Mouse (Mus musculus) heart, postnatal 0 days (tissue): ENCODE measurements around the gene Ppif. TPM values are rescaled to one million over a fixed set of nuclear protein-coding genes. Genes with fewer than 3 reads are reported as not detected.

Source experiments
- ATAC-seq: fragments of 200-750 bp; cut with Nextera tagmentation; 2 replicates; pipeline ENCODE4 v1.8.0; 2017; ENCODE audit warnings: low read depth, moderate number of reproducible peaks, moderate library complexity; ENCODE audit not compliant: insufficient read depth
- DNase-seq: peaks from one replicate; pipeline ENCODE4 v3.0.0-alpha.2; 2016; ENCODE audit warnings: low spot score
- H3K27ac ChIP-seq: fragments of 300-500 bp; sonication (generic); 2 replicates; pipeline ENCODE4 v1.5.1; 2014; ENCODE audit warnings: low read depth, mild to moderate bottlenecking
- H3K27me3 ChIP-seq: fragments of 300-500 bp; sonication (generic); 2 replicates; pipeline ENCODE4 v1.6.1; 2014; ENCODE audit warnings: low read length, mixed read lengths; ENCODE audit not compliant: control insufficient read depth, insufficient read depth
- H3K36me3 ChIP-seq: fragments of 300-500 bp; sonication (generic); replicated peaks from 2 replicates; pipeline ENCODE4 v1.6.1; 2014; ENCODE audit warnings: low read length, mixed read lengths; ENCODE audit not compliant: control insufficient read depth, insufficient read depth
- H3K4me1 ChIP-seq: fragments of 300-500 bp; sonication (generic); 2 replicates; pipeline ENCODE4 v1.6.1; 2014; ENCODE audit warnings: antibody characterized with exemption; ENCODE audit not compliant: control insufficient read depth, insufficient read depth
- H3K4me2 ChIP-seq: fragments of 300-500 bp; sonication (generic); 2 replicates; pipeline ENCODE4 v1.6.1; 2014; ENCODE audit warnings: low read depth, mild to moderate bottlenecking, low read length, moderate library complexity
- H3K4me3 ChIP-seq: fragments of 300-500 bp; sonication (generic); 2 replicates; pipeline ENCODE4 v1.5.1; 2014; ENCODE audit warnings: low read depth, low read length
- H3K9ac ChIP-seq: fragments of 300-500 bp; sonication (generic); replicated peaks from 2 replicates; pipeline ENCODE4 v1.6.1; 2014; ENCODE audit warnings: low read depth, low read length, mixed read lengths
- H3K9me3 ChIP-seq: fragments of 300-500 bp; sonication (generic); replicated peaks from 2 replicates; pipeline ENCODE4 v1.6.1; 2016; ENCODE audit warnings: low read length; ENCODE audit not compliant: control insufficient read depth
- CTCF ChIP-seq: IDR thresholded peaks from 2 replicates; pipeline ENCODE4 v1.5.1; 2016; ENCODE audit warnings: antibody characterized with exemption, control low read depth, low read depth
- EP300 ChIP-seq: IDR thresholded peaks from 2 replicates; pipeline ENCODE4 v1.6.1; 2016; ENCODE audit warnings: antibody characterized with exemption, low read depth
- WGBS: fragments of 180-500 bp; shearing (Covaris S2); extraction: QIAGEN DNeasy Blood & Tissue Kit; methylation state at CpG from one replicate; pipeline ENCODE4 v1.1.7; 2014; 5-methylcytosine and 5-hydroxymethylcytosine counted together
- polyA plus RNA-seq: library from polyadenylated mRNA; unstranded; fragments of >200 nt; fragmentation: Nextera tagmentation; extraction: Ambion mirVana; gene quantifications from 2 replicates; pipeline ENCODE4 v1.2.1, GENCODE M21; 2015
- total RNA-seq: library from RNA; depleted of rRNA; stranded (reverse); fragments of >200 nt; gene quantifications from 2 replicates; pipeline ENCODE4 v1.2.3, GENCODE M21; 2014; ENCODE audit warnings: low replicate concordance

Ppif gene
- total and polyA plus RNA-seq, 2 experiments from 2014 or later, result 140 to 205 TPM

DNA sequence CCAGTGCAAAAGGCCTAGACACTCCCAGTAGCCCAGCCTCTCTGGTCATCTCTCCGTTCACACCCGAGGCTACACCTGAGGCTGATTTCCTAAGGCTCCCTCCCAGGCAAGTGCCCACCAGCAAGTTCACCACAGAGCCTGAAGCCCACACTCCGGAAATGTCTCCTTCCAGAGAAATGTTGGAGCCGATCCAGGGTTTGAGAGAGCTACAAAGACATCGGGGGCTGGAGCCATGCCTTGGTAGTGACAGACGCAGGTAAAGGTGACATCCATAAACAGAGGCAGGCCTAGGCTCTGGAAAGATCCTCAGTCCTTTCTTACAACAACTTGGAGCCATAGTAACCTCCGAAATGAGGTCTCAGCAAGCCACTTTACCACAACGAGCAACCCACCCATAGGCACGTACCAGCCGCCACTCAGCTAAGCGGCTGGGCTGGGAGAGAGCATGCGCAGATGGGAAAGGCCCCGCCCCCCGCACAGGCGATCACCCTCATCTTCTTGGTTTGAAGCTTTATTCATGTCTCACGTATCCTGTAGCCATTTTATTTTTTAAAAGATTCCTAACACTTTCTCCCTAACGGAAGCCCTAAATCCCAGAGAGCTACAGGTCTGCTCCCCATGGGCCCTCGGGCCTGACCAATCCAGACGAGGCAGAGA, 28.5 kb upstream of the Ppif start:
- peaks cover 47% of the 10 kb centered on the region for H3K36me3 ChIP-seq
- peaks cover 12% of the 10 kb centered on the region; the same call in 1 of the 2 replicates for H3K4me1 ChIP-seq
- H3K4me2 ChIP-seq, result no peak overlapping the region
- H3K27ac ChIP-seq, result peak overlapping the region; percentile 69
- TF ChIP-seq CTCF (no peak), EP300 (no peak)
- DNase-seq (no peak), ATAC-seq (no peak)
- no peaks in the 10 kb centered on the region for H3K27me3 ChIP-seq
- no peak overlapping the region for H3K4me3 ChIP-seq
- 0 out of 2 replicates have a peak overlapping the region, but pooled peaks have one; percentile 1 for H3K9ac ChIP-seq
- WGBS, result 57% methylated on average over 19 of the region's 19 CpGs
- no peaks in the 10 kb centered on the region for H3K9me3 ChIP-seq

DNA sequence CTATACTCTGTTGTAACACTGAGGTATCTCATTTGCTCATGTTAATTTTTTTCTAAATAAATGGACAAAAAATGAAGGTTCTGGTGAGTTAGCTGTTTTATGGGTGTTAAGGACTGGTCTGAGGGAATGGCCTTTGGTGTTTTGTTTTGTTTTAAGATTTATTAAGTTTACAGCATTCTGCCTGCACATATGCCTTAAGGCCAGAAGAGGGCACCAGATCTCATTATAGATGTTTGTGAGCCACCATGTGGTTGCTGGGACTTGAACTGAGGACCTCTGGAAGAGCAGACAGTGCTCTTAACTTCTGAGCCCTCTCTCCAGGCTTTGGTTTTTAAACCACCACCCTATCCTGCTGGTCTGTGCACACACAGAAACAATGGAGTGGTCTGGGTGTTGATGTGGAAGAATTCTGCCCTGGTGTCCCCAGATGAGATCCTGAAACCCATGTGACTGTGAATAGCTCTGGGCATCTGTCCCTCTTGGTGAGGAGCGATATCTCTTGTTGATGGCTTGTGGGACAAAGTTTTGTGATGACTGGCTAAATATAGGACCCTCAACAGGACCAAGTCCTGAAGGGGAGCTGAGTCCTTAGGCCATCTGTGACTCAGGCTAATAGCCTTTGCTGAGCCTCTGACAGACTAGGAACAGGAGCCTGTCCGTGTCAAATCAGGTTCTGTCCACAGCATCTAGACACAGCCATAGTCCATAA, 27.1 kb upstream of the Ppif start:
- no peak overlapping the region for H3K4me3 ChIP-seq
- peak; percentile 68 for DNase-seq
- H3K9ac ChIP-seq, result no peak overlapping the region
- WGBS, result 35% methylated on average over 2 of the region's 2 CpGs
- H3K27me3 ChIP-seq, result no peaks in the 10 kb centered on the region
- no peaks in the 10 kb centered on the region for H3K9me3 ChIP-seq
- peak; percentile 84 for ATAC-seq
- peaks cover 12% of the 10 kb centered on the region; the same call in 1 of the 2 replicates for H3K4me1 ChIP-seq
- peaks cover 35% of the 10 kb centered on the region for H3K36me3 ChIP-seq
- TF ChIP-seq CTCF (peak; percentile 61), EP300 (peak; percentile 80)
- H3K4me2 ChIP-seq, result no peak overlapping the region
- H3K27ac ChIP-seq, result peak overlapping the region; percentile 75

DNA sequence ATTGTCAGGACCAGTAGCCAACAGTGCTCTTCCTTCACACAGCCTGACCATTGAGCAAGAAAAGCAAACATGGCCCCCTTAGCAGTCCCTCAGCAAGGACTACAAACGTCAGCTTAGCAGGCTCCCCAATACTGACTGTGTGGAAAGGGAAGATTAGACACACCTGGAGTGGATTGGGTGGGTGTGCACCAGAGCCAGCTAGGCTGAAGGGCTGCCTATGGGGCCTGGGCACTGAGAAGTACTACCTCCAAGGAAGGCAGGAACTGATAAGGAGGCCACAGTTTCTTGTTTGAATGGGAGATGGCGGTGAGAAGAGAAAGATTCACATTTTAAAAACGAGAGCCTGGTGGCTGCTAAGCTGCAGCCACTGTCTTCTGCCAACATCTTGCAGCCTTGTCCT, 26.4 kb upstream of the Ppif start:
- WGBS, result 40% methylated on average over 3 of the region's 3 CpGs
- H3K4me3 ChIP-seq, result no peak overlapping the region
- DNase-seq (no peak), ATAC-seq (no peak)
- H3K36me3 ChIP-seq, result peaks cover 27% of the 10 kb centered on the region
- H3K9me3 ChIP-seq, result no peaks in the 10 kb centered on the region
- TF ChIP-seq EP300 (no peak), CTCF (no peak)
- peak overlapping the region; percentile 75 for H3K27ac ChIP-seq
- no peaks in the 10 kb centered on the region for H3K27me3 ChIP-seq
- H3K4me1 ChIP-seq, result peaks cover 12% of the 10 kb centered on the region; the same call in 1 of the 2 replicates
- no peak overlapping the region for H3K9ac ChIP-seq
- no peak overlapping the region for H3K4me2 ChIP-seq

DNA sequence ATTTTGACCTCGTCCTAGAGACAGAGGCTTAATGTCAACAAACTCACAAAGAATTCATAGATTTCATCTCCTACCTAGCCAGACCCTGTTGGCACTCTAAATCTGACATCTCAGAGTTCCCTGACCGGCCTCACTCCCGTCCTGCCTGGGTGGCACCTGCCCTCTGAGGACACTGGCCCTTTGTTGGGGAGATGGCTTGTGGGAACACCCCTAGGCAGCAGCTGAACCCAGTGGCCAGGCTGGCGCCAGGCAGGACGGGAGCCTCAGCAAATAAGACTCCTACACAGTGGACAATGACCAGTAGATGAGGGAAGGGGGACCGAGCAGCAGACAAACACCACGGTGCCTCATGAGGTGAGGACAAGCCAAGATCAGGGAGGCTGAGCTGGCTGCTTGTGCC, 14.3 kb upstream of the Ppif start:
- no peak overlapping the region for H3K4me3 ChIP-seq
- no peak overlapping the region for H3K4me2 ChIP-seq
- no peak for DNase-seq
- H3K9ac ChIP-seq, result no peak overlapping the region
- TF ChIP-seq EP300, result no peak
- TF ChIP-seq CTCF, result no peak
- no peak overlapping the region for H3K27ac ChIP-seq
- no peaks in the 10 kb centered on the region for H3K4me1 ChIP-seq
- 66% methylated on average over 7 of the region's 7 CpGs for WGBS
- H3K9me3 ChIP-seq, result no peaks in the 10 kb centered on the region
- no peaks in the 10 kb centered on the region for H3K36me3 ChIP-seq
- ATAC-seq, result no peak
- no peaks in the 10 kb centered on the region for H3K27me3 ChIP-seq

DNA sequence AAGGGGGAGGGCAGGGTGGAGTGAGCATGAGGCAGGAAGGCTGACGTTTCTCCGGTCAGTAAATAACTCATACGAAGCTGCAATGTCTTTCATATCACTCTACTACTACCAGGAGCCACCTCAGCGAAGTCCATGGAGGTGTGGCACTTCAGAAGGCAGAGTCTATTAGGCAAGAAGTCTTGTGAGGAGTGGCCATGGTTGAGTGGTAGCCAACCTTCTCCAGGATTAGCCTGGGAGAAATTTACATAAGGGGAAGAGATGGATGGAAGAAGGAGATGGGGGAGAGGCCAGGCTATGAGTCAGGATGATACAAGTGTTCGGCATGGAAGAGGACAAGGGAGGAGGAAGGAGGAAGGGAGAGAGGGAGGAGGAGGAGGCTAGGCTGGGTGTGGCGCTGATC, 11.9 kb upstream of the Ppif start:
- no peak overlapping the region for H3K9ac ChIP-seq

More for the DNA sequence above, 11.9 kb upstream of the Ppif start:
- ATAC-seq (no peak), DNase-seq (no peak)
- H3K27me3 ChIP-seq, result no peaks in the 10 kb centered on the region
- TF ChIP-seq CTCF (no peak), EP300 (no peak)
- H3K36me3 ChIP-seq, result no peaks in the 10 kb centered on the region
- H3K4me3 ChIP-seq, result no peak overlapping the region
- H3K4me1 ChIP-seq, result no peaks in the 10 kb centered on the region
- no peaks in the 10 kb centered on the region for H3K9me3 ChIP-seq
- 64% methylated on average over 6 of the region's 6 CpGs for WGBS
- H3K4me2 ChIP-seq, result no peak overlapping the region
- no peak overlapping the region for H3K27ac ChIP-seq
